Mouse (Mus musculus): ENCODE measurements around the gene Nlrp6. TPM values are rescaled to one million over a fixed set of nuclear protein-coding genes. Genes with fewer than 3 reads are reported as not detected.
A peak's percentile ranks its signal among the peaks of the same experiment; 100 is the strongest.

The Nlrp6 gene
- polyA plus RNA-seq, 1 experiment from 2014 or later, result 0.63 TPM

GRCm38 (mm10) chr7:140919911-140920310, 791 bp upstream of the Nlrp6 start:
- H3K27ac ChIP-seq, result no peak overlapping the region
- no peak for ATAC-seq (replicated peaks)
- H3K9ac ChIP-seq, result no peak overlapping the region
- peaks cover 19% of the 10 kb centered on the region for H3K4me1 ChIP-seq
- no peak overlapping the region for H3K4me3 ChIP-seq
- H3K36me3 ChIP-seq (replicated peaks), result no peaks in the 10 kb centered on the region
- H3K9me3 ChIP-seq, result no peaks in the 10 kb centered on the region
- WGBS, result 78% methylated on average over 4 of the region's 4 CpGs
- peaks cover 61% of the 10 kb centered on the region for H3K27me3 ChIP-seq (replicated peaks)
- no peak overlapping the region for H3K4me2 ChIP-seq

GRCm38 (mm10) chr7:140921225-140921975, 698 bp downstream of the Nlrp6 start:
- Histone ChIP-seq H3K4me2 (peak overlapping the region; percentile 97), H3K4me3 (no peak overlapping the region; the same call in 1 of the 2 replicates), H3K9ac (no peak overlapping the region), H3K27ac (no peak overlapping the region), H3K9me3 (no peaks in the 10 kb centered on the region), H3K36me3 (replicated peaks) (no peaks in the 10 kb centered on the region), H3K27me3 (replicated peaks) (peaks cover 63% of the 10 kb centered on the region), H3K4me1 (peaks cover 19% of the 10 kb centered on the region)
- 27% methylated on average over 22 of the region's 22 CpGs for WGBS
- no peak for ATAC-seq (replicated peaks)

DNA sequence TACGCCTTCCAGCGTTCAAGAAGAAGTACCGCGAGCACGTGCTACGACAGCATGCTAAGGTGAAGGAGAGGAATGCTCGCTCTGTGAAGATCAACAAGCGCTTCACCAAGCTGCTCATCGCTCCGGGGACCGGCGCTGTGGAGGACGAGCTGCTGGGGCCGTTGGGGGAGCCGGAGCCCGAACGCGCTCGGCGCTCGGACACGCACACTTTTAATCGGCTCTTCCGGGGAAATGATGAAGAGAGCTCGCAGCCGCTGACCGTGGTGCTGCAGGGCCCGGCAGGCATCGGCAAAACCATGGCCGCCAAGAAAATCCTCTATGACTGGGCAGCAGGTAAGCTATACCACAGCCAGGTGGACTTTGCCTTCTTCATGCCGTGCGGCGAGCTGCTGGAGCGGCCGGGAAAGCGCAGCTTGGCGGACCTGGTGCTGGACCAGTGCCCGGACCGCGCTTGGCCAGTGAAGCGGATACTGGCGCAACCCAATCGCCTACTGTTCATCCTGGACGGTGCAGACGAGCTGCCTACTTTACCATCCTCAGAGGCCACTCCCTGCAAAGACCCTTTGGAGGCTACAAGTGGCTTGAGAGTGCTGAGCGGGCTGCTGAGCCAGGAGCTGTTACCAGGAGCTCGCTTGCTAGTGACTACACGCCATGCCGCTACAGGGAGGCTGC, 1.8 kb downstream of the Nlrp6 start:
- Histone ChIP-seq H3K4me2 (peak overlapping the region; percentile 97), H3K27me3 (replicated peaks) (peaks cover 63% of the 10 kb centered on the region), H3K4me1 (peaks cover 19% of the 10 kb centered on the region), H3K36me3 (replicated peaks) (no peaks in the 10 kb centered on the region), H3K4me3 (peak overlapping the region; percentile 48), H3K9ac (peak overlapping the region; percentile 35), H3K27ac (no peak overlapping the region), H3K9me3 (no peaks in the 10 kb centered on the region)
- ATAC-seq (replicated peaks), result peak; percentile 50
- WGBS, result under 1% methylated on average over 49 of the region's 49 CpGs

DNA sequence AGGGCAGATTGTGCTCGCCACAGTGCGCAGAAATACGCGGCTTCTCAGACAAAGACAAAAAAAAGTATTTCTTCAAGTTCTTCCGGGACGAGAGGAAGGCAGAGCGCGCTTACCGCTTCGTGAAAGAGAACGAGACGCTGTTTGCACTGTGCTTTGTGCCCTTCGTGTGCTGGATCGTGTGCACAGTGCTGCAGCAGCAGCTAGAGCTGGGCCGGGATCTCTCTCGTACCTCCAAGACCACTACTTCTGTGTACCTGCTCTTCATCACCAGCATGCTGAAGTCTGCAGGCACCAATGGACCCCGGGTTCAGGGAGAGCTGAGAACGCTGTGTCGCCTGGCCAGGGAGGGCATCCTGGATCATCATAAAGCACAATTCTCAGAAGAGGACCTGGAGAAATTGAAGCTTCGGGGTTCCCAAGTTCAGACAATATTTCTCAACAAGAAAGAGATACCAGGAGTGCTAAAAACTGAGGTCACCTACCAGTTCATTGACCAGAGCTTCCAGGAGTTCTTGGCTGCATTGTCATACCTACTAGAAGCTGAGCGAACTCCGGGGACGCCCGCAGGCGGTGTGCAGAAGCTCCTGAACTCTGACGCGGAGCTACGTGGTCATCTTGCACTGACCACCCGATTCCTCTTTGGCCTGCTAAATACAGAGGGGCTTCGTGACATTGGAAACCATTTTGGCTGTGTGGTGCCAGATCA, 2.5 kb downstream of the Nlrp6 start:
- ATAC-seq (replicated peaks), result 0 out of 2 replicates have a peak, but pooled peaks have one; percentile 24
- H3K27me3 ChIP-seq (replicated peaks), result peaks cover 63% of the 10 kb centered on the region
- WGBS, result 23% methylated on average over 30 of the region's 30 CpGs

GRCm38 (mm10) chr7:140927181-140927580, 6.5 kb downstream of the Nlrp6 start:
- peaks cover 15% of the 10 kb centered on the region for H3K4me1 ChIP-seq
- H3K36me3 ChIP-seq (replicated peaks), result no peaks in the 10 kb centered on the region
- no peak overlapping the region for H3K4me3 ChIP-seq
- no peak for ATAC-seq (replicated peaks)
- no peaks in the 10 kb centered on the region for H3K9me3 ChIP-seq
- WGBS, result 86% methylated on average over 6 of the region's 6 CpGs
- H3K4me2 ChIP-seq, result no peak overlapping the region
- peaks cover 29% of the 10 kb centered on the region for H3K27me3 ChIP-seq (replicated peaks)
- H3K9ac ChIP-seq, result no peak overlapping the region
- no peak overlapping the region for H3K27ac ChIP-seq

More for the DNA sequence above, 2.5 kb downstream of the Nlrp6 start:
- Histone ChIP-seq H3K27ac (no peak overlapping the region), H3K36me3 (replicated peaks) (no peaks in the 10 kb centered on the region), H3K4me1 (peaks cover 19% of the 10 kb centered on the region), H3K4me2 (peak overlapping the region; percentile 97), H3K9me3 (no peaks in the 10 kb centered on the region), H3K4me3 (peak overlapping the region; percentile 48), H3K9ac (peak overlapping the region; percentile 35; the same call in 1 of the 2 replicates)

GRCm38 (mm10) chr7:140938436-140938835, 17.7 kb downstream of the Nlrp6 start:
- H3K4me3 ChIP-seq, result no peak overlapping the region
- no peak overlapping the region for H3K4me2 ChIP-seq
- 51% methylated on average over 3 of the region's 3 CpGs for WGBS
- H3K9me3 ChIP-seq, result no peaks in the 10 kb centered on the region
- H3K9ac ChIP-seq, result no peak overlapping the region
- no peak overlapping the region for H3K27ac ChIP-seq
- H3K27me3 ChIP-seq (replicated peaks), result 0 out of 2 replicates have a peak, but pooled peaks cover 3% of the 10 kb centered on the region
- H3K36me3 ChIP-seq (replicated peaks), result no peaks in the 10 kb centered on the region
- no peak for ATAC-seq (replicated peaks)
- peaks cover 9% of the 10 kb centered on the region for H3K4me1 ChIP-seq

DNA sequence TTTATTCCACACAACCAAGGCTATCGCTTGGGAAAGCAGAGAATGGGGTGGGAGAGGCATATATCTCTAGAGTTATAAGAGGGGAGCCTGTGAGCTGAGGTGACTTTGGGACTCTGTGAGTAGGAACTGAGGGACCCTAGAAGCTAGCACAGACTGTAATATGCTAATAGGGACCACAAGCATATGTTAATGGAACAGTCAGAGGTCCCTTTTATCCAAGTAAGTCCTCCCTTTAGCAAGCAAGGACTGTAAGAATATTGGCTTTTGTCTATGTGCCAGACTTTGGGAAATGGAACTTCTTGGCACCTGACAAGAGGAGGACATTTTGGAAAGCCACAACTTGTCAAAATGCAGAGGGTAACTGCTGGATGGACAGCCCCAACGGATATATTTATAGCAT, 18.2 kb downstream of the Nlrp6 start:
- H3K9me3 ChIP-seq, result no peaks in the 10 kb centered on the region
- H3K36me3 ChIP-seq (replicated peaks), result no peaks in the 10 kb centered on the region
- H3K27me3 ChIP-seq (replicated peaks), result 0 out of 2 replicates have a peak, but pooled peaks cover 3% of the 10 kb centered on the region
- no peak overlapping the region for H3K4me2 ChIP-seq
- no peak for ATAC-seq (replicated peaks)
- H3K4me1 ChIP-seq, result peaks cover 9% of the 10 kb centered on the region
- 20% methylated on average over 2 of the region's 2 CpGs for WGBS
- no peak overlapping the region for H3K27ac ChIP-seq
- H3K4me3 ChIP-seq, result no peak overlapping the region
- H3K9ac ChIP-seq, result no peak overlapping the region

DNA sequence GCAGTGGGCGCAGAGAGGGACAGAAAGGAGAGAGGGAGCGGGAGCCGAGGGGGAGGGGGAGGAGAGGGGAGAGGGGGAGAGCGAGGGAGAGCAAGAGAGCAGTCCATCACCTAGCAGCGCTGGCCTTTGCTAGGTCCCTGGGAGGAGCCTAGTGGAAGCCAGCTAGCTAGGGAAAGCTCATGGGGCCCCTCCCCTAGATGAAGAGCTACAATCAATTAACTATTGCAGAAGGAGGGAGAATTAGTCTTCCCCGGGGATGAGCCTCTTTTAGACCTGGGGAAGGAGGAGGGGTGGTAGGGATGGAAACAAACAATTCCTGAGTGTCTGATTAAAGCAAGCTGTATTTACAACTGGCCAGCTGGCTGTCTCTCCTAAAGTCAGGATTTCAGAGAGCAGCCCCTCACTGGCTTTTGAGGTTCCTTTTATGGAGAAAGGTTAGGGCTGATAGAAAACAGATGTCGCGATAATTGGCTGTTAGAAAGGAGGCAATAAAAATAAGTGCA, 19.0 kb downstream of the Nlrp6 start:
- no peak overlapping the region for H3K4me3 ChIP-seq
- WGBS, result 12% methylated on average over 7 of the region's 8 CpGs
- 0 out of 2 replicates have a peak, but pooled peaks cover 3% of the 10 kb centered on the region for H3K27me3 ChIP-seq (replicated peaks)
- no peaks in the 10 kb centered on the region for H3K36me3 ChIP-seq (replicated peaks)
- no peak for ATAC-seq (replicated peaks)
- H3K9ac ChIP-seq, result no peak overlapping the region
- H3K4me1 ChIP-seq, result peaks cover 9% of the 10 kb centered on the region
- no peaks in the 10 kb centered on the region for H3K9me3 ChIP-seq
- no peak overlapping the region for H3K27ac ChIP-seq
- H3K4me2 ChIP-seq, result no peak overlapping the region

DNA sequence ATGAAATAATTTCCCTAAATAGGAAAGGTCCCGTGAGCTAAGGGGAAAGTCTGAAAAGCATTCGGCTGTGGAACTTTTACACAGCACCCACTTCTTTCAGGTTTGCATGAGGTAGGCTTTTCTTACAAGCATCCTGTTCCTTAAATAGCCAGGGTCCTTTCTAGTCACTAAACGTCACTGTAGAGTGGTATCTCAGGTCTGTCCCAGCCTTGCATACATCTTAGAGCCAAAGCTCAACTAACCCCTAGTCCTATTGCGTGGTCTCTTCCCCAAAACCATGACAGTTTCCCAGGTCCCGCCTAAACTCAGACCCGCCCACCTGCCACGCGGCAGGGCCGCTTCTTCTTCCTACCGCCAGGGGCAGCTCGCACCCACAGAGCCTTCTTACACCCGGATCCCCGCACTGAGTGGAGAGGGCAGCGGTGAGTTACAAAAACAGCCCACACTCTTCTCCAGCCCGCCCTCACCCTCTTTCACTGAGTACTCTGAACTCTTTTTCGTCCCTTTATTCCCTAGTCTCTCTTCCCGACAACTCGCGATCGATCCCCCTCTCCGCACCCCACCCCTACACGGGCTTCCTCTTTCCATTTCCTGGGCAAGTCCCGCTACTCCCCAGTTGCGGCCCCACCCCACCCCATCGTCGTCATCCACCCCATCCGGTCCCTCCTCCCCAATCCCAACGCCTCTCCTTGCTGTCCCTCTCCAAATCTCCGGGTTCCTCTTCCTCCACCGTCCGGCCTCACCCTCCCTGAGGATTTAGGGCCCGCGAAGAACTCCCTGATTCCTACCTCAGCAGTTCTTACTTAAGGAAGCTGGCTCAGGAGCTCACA, 20.7 kb downstream of the Nlrp6 start, which contains the start of gene Pgghg:
Gene Pgghg, plus strand, starts transcription at position 170 of the 830 bp plus-strand sequence.
- H3K36me3 ChIP-seq (replicated peaks), result no peaks in the 10 kb centered on the region

GRCm38 (mm10) chr7:140942341-140942740, 21.6 kb downstream of the Nlrp6 start:
- Histone ChIP-seq H3K9ac (no peak overlapping the region), H3K4me1 (peaks cover 9% of the 10 kb centered on the region), H3K9me3 (no peaks in the 10 kb centered on the region), H3K4me2 (peak overlapping the region; percentile 56), H3K4me3 (peak overlapping the region; percentile 41), H3K27me3 (replicated peaks) (no peaks in the 10 kb centered on the region), H3K27ac (no peak overlapping the region), H3K36me3 (replicated peaks) (no peaks in the 10 kb centered on the region)
- ATAC-seq (replicated peaks), result no peak
- WGBS, result 63% methylated on average over 9 of the region's 9 CpGs

More for the DNA sequence above, 20.7 kb downstream of the Nlrp6 start, which contains the start of gene Pgghg:
- Histone ChIP-seq H3K4me3 (peak within 1 kb of the TSS; percentile 41), H3K9ac (peak within 1 kb of the TSS; percentile 38), H3K27ac (no peak within 1 kb of the TSS), H3K9me3 (no peaks in the 10 kb centered on the region), H3K4me1 (peaks cover 9% of the 10 kb centered on the region), H3K4me2 (peak within 1 kb of the TSS; percentile 56), H3K27me3 (replicated peaks) (0 out of 2 replicates have a peak, but pooled peaks cover 3% of the 10 kb centered on the region)
- WGBS, result 4% methylated on average over 33 of the region's 33 CpGs
- peak; percentile 88 for ATAC-seq (replicated peaks)

DNA sequence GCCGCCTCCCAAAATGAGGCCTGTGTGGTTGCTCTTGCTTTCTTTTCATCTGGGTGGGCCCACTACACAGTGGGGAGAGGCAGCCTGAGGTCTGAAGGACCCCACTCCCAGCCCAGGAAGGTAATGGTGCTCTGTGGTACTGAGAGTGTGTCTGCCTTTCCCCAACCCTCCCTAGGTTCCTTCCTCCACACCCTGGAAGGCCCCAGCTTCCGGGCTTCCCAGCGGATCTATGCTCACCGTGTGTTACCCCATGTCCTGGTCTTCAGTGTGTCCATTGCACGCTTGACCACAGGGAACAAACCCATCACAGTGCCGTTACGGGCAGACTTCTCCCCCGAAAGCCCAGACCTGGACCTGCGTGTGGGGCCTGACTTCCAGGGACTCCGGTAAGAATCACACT, 22.1 kb downstream of the Nlrp6 start:
- WGBS, result 94% methylated on average over 10 of the region's 10 CpGs
- Histone ChIP-seq H3K4me3 (no peak overlapping the region), H3K4me2 (no peak overlapping the region), H3K9ac (no peak overlapping the region), H3K9me3 (no peaks in the 10 kb centered on the region), H3K27me3 (replicated peaks) (no peaks in the 10 kb centered on the region), H3K27ac (no peak overlapping the region), H3K36me3 (replicated peaks) (no peaks in the 10 kb centered on the region), H3K4me1 (peaks cover 9% of the 10 kb centered on the region)
- ATAC-seq (replicated peaks), result no peak

Data from midbrain, embryonic 15.5 days (tissue).